Mouse (Mus musculus) frontal cortex, adult (tissue): ENCODE results near the gene Gigyf1.

ENCODE experiments used
- ATAC-seq: cut with Nextera tagmentation; 2 replicates; pipeline ENCODE4 v1.9.2; 2017; ENCODE audit warnings: mild to moderate bottlenecking, moderate library complexity, mixed read lengths; ENCODE audit not compliant: low TSS enrichment

Gigyf1 gene

DNA sequence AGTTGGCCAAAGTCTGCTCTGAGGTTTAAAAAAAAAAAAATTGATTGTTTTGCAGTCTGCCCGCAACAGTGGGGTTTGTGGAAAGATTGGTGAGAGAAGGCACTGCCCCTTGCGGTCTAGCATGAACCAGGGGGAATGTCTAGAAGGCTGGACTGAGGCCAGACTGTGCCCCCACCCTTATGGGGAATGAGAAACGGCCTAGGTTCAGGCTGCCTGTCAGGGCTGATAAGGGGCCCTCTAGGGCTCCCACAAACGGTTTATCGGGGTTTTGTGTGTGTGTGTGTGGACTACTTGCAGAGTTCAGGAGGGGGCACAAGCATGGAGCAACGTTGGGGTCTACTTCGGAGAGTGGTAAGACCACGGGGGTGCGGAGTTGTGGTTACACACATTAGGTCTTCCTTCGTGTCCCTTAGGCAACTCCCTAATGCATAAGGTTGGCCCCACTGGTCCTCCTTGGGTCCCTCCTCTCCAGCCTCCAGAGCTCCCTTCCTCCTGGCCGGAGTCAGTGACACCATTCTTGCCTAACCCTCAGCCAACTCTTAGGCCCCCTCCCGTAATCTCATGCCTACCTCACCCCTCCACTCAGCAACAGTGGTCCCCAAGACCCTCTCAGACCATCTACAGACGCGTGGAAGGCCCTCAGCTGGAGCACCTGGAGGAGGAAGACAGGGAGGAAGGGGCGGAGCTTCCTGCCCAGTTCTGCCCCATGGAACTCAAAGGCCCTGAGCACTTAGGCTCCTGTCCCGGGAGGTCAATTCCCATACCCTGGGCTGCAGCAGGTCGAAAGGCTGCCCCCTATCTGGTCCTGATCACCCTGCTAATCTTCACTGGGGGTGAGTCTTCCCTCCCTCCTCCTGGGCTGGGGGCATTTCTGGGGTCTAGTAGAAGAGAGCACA, 52.6 kb downstream of the Gigyf1 start:
- no peak for ATAC-seq

DNA sequence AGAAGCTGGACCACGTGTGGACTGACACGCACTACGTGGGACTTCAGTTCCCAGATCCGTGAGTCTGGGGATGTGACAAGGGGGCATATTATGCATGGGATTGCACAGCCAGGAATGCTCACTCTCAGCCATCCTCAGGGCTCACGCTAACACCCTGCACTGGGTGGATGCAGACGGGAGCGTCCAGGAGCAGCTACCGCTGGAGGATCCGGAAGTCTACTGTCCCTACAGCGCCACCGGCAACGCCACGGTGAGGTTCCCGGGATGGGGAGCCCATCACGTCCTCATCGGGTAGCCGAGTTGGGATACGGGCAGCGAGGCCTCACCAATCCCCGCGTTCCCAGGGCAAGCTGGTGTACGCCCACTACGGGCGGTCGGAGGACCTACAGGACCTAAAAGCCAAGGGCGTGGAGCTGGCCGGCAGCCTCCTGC, 56.1 kb downstream of the Gigyf1 start:
- ATAC-seq: peak; percentile 90
